Mouse (Mus musculus) v-Abl transformed pro-B cells (cell line): ENCODE measurements around the gene Wdr13.

Experiments used
- in situ Hi-C, 2 experiments: fragments of 400-800 bp; cut with MboI; formaldehyde crosslinking; loops; one replicate each; pipeline ENCODE4 v1.15.1; 2025; ENCODE audit not compliant: unreplicated experiment in 2 of 2

The Wdr13 gene

DNA sequence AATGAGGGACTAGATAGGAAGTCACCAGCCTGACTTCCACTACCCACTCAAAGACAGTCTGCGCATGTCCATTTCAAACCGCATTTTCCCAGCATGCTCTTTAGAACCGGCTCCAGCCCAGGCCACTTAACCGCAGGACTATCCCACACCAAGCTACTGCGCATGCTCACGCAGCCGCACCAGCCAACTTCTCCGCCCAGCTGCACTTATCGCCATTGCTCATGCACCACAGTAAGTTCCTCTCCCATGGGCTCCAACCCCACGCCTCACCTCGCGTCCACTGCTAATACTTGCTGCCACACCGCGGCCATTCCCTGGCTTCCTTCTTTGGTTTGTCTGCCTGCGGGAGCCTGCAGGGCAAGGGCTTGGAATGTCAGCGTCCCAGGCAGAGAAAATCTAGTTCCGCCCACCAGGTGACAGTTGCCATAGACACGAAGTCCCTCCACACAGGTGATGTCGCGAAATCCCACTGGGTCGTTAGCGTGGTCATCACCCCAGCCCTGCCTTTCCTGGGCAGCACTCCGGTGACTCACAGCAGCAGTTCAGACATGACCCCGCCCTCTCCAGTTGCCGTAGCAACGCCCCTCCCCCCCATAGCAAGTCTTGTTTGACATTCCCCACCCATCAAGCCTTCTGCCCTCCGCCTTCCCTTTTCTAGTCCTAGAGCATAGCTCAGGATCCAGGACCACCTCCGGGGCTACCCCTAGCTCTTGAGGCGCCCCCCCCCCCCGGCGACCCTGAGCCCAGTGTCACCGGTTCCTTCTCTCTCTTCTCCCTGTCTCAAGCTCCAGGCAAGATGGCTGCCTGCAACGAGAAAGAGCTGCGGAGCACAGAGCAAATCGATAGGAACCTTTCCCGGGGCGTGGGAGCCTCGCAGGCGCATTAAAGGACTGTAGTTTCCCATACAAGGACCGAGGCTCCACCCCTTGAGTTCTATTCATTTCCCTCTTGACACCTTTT, at the start of gene Wdr13:
Wdr13 (minus strand) TSS at position 876 of the 960 bp plus-strand sequence.
- in situ Hi-C loops, result no loop called here

GRCm38 (mm10) chrX:8179646-8180045, 47.0 kb upstream of the Wdr13 start:
- in situ Hi-C loops, result no loop called here

GRCm38 (mm10) chrX:8178871-8179270, 46.2 kb upstream of the Wdr13 start:
- in situ Hi-C loops, result no loop called here

DNA sequence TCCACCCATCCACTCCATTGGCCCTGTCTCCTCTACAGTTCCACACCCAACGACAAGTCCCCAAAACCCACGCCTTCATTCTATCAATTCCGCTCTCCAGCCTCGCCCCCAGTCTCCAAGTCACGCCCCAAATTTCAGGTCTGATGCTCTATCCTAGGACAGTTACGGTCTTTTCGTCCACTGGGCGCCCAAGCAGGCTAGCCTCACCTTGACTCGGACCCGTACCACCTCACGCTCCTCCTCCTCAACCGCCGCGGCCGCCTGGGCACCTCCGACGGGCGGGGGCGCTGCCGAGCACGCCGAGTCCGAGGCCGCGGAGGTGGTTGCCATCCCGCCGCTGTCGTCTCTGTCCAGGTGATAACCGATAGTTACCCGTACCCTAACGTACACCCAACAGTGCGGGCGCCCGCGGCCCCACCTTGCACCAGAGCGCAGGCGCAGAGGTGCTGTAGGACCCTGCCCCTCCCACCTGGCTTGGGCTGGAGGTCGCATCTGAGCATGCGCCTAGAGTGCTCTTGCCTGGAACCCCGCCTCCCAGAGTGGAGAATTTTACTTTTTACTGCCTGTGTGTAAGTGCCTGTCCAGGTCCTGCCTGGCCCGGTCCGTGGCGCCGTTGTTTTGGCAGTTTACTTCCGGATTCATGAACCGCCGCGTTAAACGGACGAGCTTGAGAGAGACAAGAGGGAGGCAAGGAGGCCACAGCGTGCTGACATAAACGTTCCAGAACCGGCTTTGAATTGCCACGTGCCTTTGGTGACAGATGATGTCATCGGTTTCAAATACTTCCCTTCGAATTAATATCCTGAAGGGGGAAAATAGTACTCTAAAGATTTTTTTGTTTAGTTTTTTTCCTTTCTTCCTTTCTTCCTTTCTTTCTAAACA, 43.1 kb upstream of the Wdr13 start, which contains the start of gene Tbc1d25:
Tbc1d25 (minus strand) TSS at position 678 of the 882 bp plus-strand sequence.
- in situ Hi-C loops, result no loop called here

- in situ Hi-C loops, result no loop called here
Observed at GRCm38 (mm10) chrX:8175169-8175503, 42.4 kb upstream of the Wdr13 start.

GRCm38 (mm10) chrX:8167716-8168647, 35.3 kb upstream of the Wdr13 start:
- in situ Hi-C loops, result no loop called here

- in situ Hi-C loops, result no loop called here
Observed at GRCm38 (mm10) chrX:8164471-8164870, 31.8 kb upstream of the Wdr13 start.

GRCm38 (mm10) chrX:8163076-8163475, 30.4 kb upstream of the Wdr13 start:
- in situ Hi-C loops, result no loop called here

DNA sequence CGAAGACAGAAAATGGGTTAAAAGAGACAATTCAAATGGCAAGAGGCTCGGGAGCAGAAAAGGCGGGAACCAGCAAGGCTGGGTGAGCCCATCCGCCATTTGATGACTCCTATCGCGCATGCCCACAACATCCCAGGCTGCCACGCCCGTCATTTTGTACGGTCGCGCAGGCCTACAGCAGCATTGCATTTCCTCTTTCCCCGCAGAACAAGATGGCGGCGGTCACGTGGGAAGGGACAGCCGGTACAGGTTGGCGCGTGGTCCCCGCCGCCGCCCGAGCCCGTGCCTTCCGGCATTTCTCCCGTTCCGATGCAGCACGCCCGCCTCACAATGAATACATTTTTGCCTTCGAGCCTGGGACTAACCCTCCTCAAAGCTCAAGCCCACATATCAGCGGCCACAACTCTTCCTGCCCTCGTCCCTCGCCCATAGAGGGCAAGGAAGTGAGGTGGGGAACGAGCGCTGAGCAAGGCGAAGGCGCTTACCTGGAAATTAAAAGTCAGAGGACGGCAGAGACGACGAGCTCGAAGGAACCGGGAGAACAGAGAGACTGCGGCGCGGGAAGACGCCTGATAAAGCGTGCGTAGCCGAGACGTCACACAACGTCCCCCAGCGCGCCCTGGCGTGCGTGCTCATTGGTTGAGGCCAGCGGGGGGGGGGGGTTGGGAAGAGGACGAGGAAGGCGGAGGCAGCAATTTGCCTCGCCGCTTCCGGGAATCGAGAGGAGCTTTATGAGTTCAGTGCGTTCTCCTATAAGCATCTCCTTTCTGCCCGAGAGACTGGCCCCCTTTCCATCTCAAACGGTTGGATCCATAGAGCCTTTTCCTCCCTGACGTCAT, 12.7 kb upstream of the Wdr13 start, which contains the start of gene Rbm3:
Rbm3 (minus strand) TSS at position 728 of the 839 bp plus-strand sequence.
- in situ Hi-C loops, result no loop called here

DNA sequence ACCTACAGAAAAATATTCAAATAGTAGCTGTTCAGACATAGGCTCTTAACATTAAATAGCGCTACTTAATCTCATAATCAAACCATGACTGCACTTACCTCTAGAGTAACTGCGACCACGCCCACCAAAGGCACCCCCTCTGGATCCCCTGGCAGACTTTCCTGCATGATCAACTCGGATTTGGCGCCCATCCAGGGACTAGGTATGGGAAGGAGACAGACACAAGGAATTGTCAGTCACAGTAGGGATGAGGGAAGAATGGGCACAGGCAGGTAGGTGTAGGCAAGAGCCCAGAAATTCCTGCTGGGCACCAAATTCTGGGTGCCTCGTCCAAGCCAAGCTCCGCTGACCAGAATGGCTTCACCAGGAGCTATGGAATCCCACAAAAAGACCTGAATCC, 11.1 kb upstream of the Wdr13 start:
- in situ Hi-C loops, result no loop called here

GRCm38 (mm10) chrX:8142948-8143347, 10.3 kb upstream of the Wdr13 start:
- in situ Hi-C loops, result no loop called here

- in situ Hi-C loops, result no loop called here
Observed at GRCm38 (mm10) chrX:8141058-8141457, 8.4 kb upstream of the Wdr13 start.

DNA sequence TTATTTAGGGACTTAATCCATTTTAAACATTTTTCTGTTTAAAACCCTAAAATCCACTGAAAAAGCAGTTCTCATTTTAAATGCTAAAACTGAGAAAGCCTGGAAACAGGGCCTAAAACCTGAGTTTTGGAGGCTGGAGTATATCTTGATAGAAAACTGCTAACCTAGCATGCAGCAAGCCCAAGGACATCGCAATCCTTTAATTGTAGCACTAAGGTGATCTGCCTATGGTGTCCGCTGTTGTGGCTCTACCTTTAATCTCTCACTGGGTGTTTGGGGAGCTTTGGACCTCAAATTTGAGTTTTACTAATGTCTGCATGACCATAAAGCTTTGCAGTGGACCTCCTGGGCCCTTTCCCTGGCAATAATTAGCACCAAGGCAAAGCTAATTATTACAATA, 7.8 kb upstream of the Wdr13 start:
- in situ Hi-C loops, result no loop called here

DNA sequence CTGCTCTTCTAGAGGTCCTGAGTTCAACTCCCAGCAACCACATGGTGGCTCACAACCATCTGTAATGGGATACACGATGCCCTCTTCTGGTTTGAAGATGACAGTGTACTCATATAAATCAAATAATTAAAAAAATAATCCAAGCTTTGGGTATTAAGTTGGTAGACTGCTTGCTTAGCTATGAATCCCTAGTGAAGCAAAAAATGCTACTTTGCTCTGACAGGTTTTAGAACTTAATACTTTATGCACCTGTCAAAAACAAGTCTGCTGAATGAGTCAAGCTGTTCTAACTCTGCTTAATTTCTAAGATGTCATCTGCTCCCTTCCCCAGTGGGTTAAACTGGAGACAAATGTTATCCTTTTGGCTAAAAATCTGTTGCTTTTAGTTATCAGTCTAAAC, 6.8 kb upstream of the Wdr13 start:
- in situ Hi-C loops, result no loop called here

GRCm38 (mm10) chrX:8135886-8136285, 3.2 kb upstream of the Wdr13 start:
- in situ Hi-C loops, result no loop called here

GRCm38 (mm10) chrX:8131393-8131792, 1.3 kb downstream of the Wdr13 start:
- in situ Hi-C loops, result no loop called here

DNA sequence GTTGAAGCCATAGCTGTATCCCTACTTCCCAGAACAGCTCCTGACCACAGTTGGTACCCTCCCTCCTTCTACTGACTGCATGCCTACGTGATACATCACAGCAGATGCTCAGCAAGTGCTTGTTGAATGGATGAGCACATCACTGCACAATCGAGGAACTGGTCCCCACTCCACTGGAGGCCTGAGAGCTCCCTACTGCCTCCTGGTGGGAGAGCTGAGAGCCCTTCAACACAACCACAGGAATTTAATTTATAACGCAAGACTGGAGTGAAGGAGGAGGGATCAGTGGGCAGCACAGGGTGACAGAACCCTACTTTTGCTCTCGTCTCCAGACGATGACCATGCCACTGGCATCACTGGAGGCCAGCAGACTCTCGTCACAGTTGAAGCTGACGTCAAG, 7.5 kb downstream of the Wdr13 start:
- in situ Hi-C loops, result no loop called here

GRCm38 (mm10) chrX:8123821-8124470, 8.7 kb downstream of the Wdr13 start:
- in situ Hi-C loops, result loop anchor here in 1 of 2 experiments (25.0 kb wide), 1 partner anchor 212 kb away; the partner anchor contains the start of genes Gm10490, Gm10491 and Pcsk1n

DNA sequence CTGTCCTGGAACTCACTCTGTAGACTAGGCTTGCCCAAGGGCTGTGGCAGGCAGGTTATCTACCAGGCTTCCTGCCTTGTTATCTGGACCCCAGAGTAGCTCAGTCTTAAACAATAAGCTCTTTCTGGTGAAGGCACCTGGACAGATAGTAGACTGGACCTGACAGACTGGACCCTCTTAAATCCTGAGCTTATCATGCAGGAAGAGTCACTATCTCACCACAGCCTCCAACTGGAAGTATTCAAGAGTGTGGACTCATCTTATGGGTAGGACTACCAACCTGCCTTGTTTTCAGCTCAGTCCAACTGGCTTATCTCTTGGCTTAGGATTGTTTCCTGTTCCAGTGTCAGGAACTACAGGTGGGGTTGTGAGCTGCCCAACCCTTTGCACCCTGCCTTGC, 15.4 kb downstream of the Wdr13 start:
- in situ Hi-C loops, result loop anchor here in 1 of 2 experiments (25.0 kb wide), 1 partner anchor 205 kb away; the partner anchor contains the start of genes Gm10490, Gm10491 and Pcsk1n
